Mouse (Mus musculus) hindbrain, embryonic 14.5 days (tissue): Measurements from ENCODE around the gene Lama5. TPM values are rescaled to one million over a fixed set of nuclear protein-coding genes. Genes with fewer than 3 reads are reported as not detected.

Experiments
- ATAC-seq: fragments of 200-750 bp; cut with Nextera tagmentation; 2 replicates; pipeline ENCODE4 v1.8.0; 2017; ENCODE audit warnings: moderate number of reproducible peaks, mild to moderate bottlenecking, moderate TSS enrichment, moderate library complexity; ENCODE audit not compliant: low FRiP score
- DNase-seq: peaks from one replicate; pipeline ENCODE4 v3.0.0-alpha.2; 2015; ENCODE audit warnings: low spot score
- H3K27ac ChIP-seq: fragments of 300-500 bp; sonication (generic); 2 replicates; pipeline ENCODE4 v1.5.1; 2014; ENCODE audit warnings: mild to moderate bottlenecking, moderate library complexity
- H3K27me3 ChIP-seq: fragments of 300-500 bp; sonication (generic); 2 replicates; pipeline ENCODE4 v1.6.1; 2014; ENCODE audit warnings: mild to moderate bottlenecking, low read length, mixed read lengths; ENCODE audit not compliant: control insufficient read depth, insufficient read depth
- H3K36me3 ChIP-seq: fragments of 300-500 bp; sonication (generic); replicated peaks from 2 replicates; pipeline ENCODE4 v1.6.1; 2014; ENCODE audit not compliant: control insufficient read depth, insufficient read depth
- H3K4me1 ChIP-seq: fragments of 300-500 bp; sonication (generic); replicated peaks from 2 replicates; pipeline ENCODE4 v1.6.1; 2014; ENCODE audit warnings: antibody characterized with exemption, low read length, mixed read lengths; ENCODE audit not compliant: control insufficient read depth, insufficient read depth
- H3K4me2 ChIP-seq: fragments of 300-500 bp; sonication (generic); replicated peaks from 2 replicates; pipeline ENCODE4 v1.6.1; 2014; ENCODE audit warnings: mild to moderate bottlenecking, moderate library complexity
- H3K4me3 ChIP-seq: fragments of 300-500 bp; sonication (generic); replicated peaks from 2 replicates; pipeline ENCODE4 v1.5.1; 2014; ENCODE audit warnings: mild to moderate bottlenecking, low read length
- H3K9ac ChIP-seq: fragments of 300-500 bp; sonication (generic); 2 replicates; pipeline ENCODE4 v1.6.1; 2014
- H3K9me3 ChIP-seq: fragments of 300-500 bp; sonication (generic); 2 replicates; pipeline ENCODE4 v1.6.1; 2016; ENCODE audit warnings: low read length; ENCODE audit not compliant: control insufficient read depth
- WGBS: fragments of 180-500 bp; shearing (Covaris S2); extraction: QIAGEN DNeasy Blood & Tissue Kit; methylation state at CpG from one replicate; pipeline ENCODE4 v1.1.7; 2014; 5-methylcytosine and 5-hydroxymethylcytosine counted together
- polyA plus RNA-seq: library from polyadenylated mRNA; unstranded; fragments of >200 nt; fragmentation: Nextera tagmentation; extraction: Ambion mirVana; gene quantifications from 2 replicates; pipeline ENCODE4 v1.2.1, GENCODE M21; 2014

The Lama5 gene
- 2.6 and 2.9 TPM in 2 replicates for polyA plus RNA-seq

GRCm38 (mm10) chr2:180225762-180226378 lies at the start of gene Lama5:
Gene Lama5 (minus strand): TSS chr2:180225859.
- 0 out of 2 replicates have a peak, but pooled peaks have one; percentile 29 for ATAC-seq
- peak within 1 kb of the TSS; percentile 64 for H3K9ac ChIP-seq
- peak within 1 kb of the TSS; percentile 99 for H3K4me2 ChIP-seq
- H3K4me1 ChIP-seq = peaks cover 14% of the 10 kb centered on the region
- H3K4me3 ChIP-seq = peak within 1 kb of the TSS; percentile 57
- no peak within 1 kb of the TSS for H3K27ac ChIP-seq
- WGBS = under 1% methylated on average over 37 of the region's 37 CpGs
- H3K27me3 ChIP-seq = peaks cover 34% of the 10 kb centered on the region
- H3K9me3 ChIP-seq = no peaks in the 10 kb centered on the region
- H3K36me3 ChIP-seq = no peaks in the 10 kb centered on the region
- DNase-seq = no peak

- no peak overlapping the region for H3K9ac ChIP-seq
- no peaks in the 10 kb centered on the region for H3K27me3 ChIP-seq
- H3K4me3 ChIP-seq = no peak overlapping the region
- H3K27ac ChIP-seq = no peak overlapping the region
- 86% methylated on average over 2 of the region's 2 CpGs for whole genome bisulfite sequencing
- no peaks in the 10 kb centered on the region for H3K9me3 ChIP-seq
- peaks cover 7% of the 10 kb centered on the region; the same call in 1 of the 2 replicates for H3K36me3 ChIP-seq
- H3K4me1 ChIP-seq = peaks cover 28% of the 10 kb centered on the region
- no peak overlapping the region for H3K4me2 ChIP-seq
- no peak for ATAC-seq
- DNase-seq = no peak
Measured at GRCm38 (mm10) chr2:180274523-180274922, 48.9 kb upstream of the Lama5 start.

- ATAC-seq = peak; percentile 96
Measured at GRCm38 (mm10) chr2:180273394-180274244, 48.0 kb upstream of the Lama5 start, which contains the start of gene Cables2. Gene Cables2 (minus strand): TSS chr2:180273496.

GRCm38 (mm10) chr2:180272884-180273321 lies 47.2 kb upstream of the Lama5 start:
- ATAC-seq (peak; percentile 29), DNase-seq (no peak)
- peak overlapping the region; percentile 97 for H3K9ac ChIP-seq
- no peaks in the 10 kb centered on the region for H3K9me3 ChIP-seq
- peak overlapping the region; percentile 95 for H3K4me2 ChIP-seq
- peaks cover 28% of the 10 kb centered on the region for H3K4me1 ChIP-seq
- peak overlapping the region; percentile 67 for H3K27ac ChIP-seq
- peaks cover 7% of the 10 kb centered on the region; the same call in 1 of the 2 replicates for H3K36me3 ChIP-seq
- 1% methylated on average over 20 of the region's 37 CpGs for WGBS
- peak overlapping the region; percentile 92 for H3K4me3 ChIP-seq
- no peaks in the 10 kb centered on the region for H3K27me3 ChIP-seq

More at GRCm38 (mm10) chr2:180273394-180274244, 48.0 kb upstream of the Lama5 start, which contains the start of gene Cables2:
- H3K4me1 ChIP-seq = peaks cover 28% of the 10 kb centered on the region
- H3K27ac ChIP-seq = peak within 1 kb of the TSS; percentile 67
- H3K36me3 ChIP-seq = peaks cover 7% of the 10 kb centered on the region; the same call in 1 of the 2 replicates
- H3K27me3 ChIP-seq = no peaks in the 10 kb centered on the region
- H3K9me3 ChIP-seq = no peaks in the 10 kb centered on the region
- peak within 1 kb of the TSS; percentile 95 for H3K4me2 ChIP-seq
- DNase-seq = peak; percentile 96
- 9% methylated on average over 68 of the region's 68 CpGs for WGBS
- peak within 1 kb of the TSS; percentile 97 for H3K9ac ChIP-seq
- peak within 1 kb of the TSS; percentile 92 for H3K4me3 ChIP-seq

GRCm38 (mm10) chr2:180271804-180272395 lies 46.2 kb upstream of the Lama5 start:
- H3K27ac ChIP-seq = no peak overlapping the region
- no peaks in the 10 kb centered on the region for H3K27me3 ChIP-seq
- WGBS = 74% methylated on average over 5 of the region's 5 CpGs
- peaks cover 8% of the 10 kb centered on the region for H3K36me3 ChIP-seq
- H3K4me1 ChIP-seq = peaks cover 28% of the 10 kb centered on the region
- peak overlapping the region; percentile 92 for H3K4me3 ChIP-seq
- no peak for DNase-seq
- H3K4me2 ChIP-seq = peak overlapping the region; percentile 95
- H3K9me3 ChIP-seq = no peaks in the 10 kb centered on the region
- no peak for ATAC-seq
- H3K9ac ChIP-seq = peak overlapping the region; percentile 97

- Histone ChIP-seq H3K9me3 (no peaks in the 10 kb centered on the region), H3K9ac (0 out of 2 replicates have a peak overlapping the region, but pooled peaks have one; percentile 10)
- 84% methylated on average over 7 of the region's 7 CpGs for WGBS
Measured at GRCm38 (mm10) chr2:180270537-180271255, 45.0 kb upstream of the Lama5 start.

GRCm38 (mm10) chr2:180269329-180269728 lies 43.7 kb upstream of the Lama5 start:
- 92% methylated on average over 10 of the region's 10 CpGs for WGBS
- no peak overlapping the region for H3K9ac ChIP-seq
- H3K27ac ChIP-seq = no peak overlapping the region
- DNase-seq (no peak), ATAC-seq (no peak)
- H3K36me3 ChIP-seq = peaks cover 21% of the 10 kb centered on the region
- peaks cover 28% of the 10 kb centered on the region for H3K4me1 ChIP-seq
- no peak overlapping the region for H3K4me3 ChIP-seq
- no peaks in the 10 kb centered on the region for H3K9me3 ChIP-seq
- no peaks in the 10 kb centered on the region for H3K27me3 ChIP-seq
- no peak overlapping the region for H3K4me2 ChIP-seq

More at GRCm38 (mm10) chr2:180270537-180271255, 45.0 kb upstream of the Lama5 start:
- no peaks in the 10 kb centered on the region for H3K27me3 ChIP-seq
- H3K4me2 ChIP-seq = no peak overlapping the region
- no peak for DNase-seq
- no peak for ATAC-seq
- H3K36me3 ChIP-seq = peaks cover 20% of the 10 kb centered on the region
- peaks cover 28% of the 10 kb centered on the region for H3K4me1 ChIP-seq
- H3K27ac ChIP-seq = no peak overlapping the region
- H3K4me3 ChIP-seq = no peak overlapping the region

- Histone ChIP-seq H3K36me3 (peaks cover 35% of the 10 kb centered on the region), H3K27me3 (no peaks in the 10 kb centered on the region), H3K9ac (no peak overlapping the region), H3K4me3 (no peak overlapping the region), H3K4me2 (no peak overlapping the region), H3K4me1 (peaks cover 24% of the 10 kb centered on the region), H3K9me3 (no peaks in the 10 kb centered on the region), H3K27ac (no peak overlapping the region)
- WGBS = 69% methylated on average over 2 of the region's 2 CpGs
- no peak for DNase-seq
- no peak for ATAC-seq
Measured at GRCm38 (mm10) chr2:180267955-180268354, 42.3 kb upstream of the Lama5 start.
